19 mouse cellular contexts compared by ENCODE assay signal in the genomic region with DNA sequence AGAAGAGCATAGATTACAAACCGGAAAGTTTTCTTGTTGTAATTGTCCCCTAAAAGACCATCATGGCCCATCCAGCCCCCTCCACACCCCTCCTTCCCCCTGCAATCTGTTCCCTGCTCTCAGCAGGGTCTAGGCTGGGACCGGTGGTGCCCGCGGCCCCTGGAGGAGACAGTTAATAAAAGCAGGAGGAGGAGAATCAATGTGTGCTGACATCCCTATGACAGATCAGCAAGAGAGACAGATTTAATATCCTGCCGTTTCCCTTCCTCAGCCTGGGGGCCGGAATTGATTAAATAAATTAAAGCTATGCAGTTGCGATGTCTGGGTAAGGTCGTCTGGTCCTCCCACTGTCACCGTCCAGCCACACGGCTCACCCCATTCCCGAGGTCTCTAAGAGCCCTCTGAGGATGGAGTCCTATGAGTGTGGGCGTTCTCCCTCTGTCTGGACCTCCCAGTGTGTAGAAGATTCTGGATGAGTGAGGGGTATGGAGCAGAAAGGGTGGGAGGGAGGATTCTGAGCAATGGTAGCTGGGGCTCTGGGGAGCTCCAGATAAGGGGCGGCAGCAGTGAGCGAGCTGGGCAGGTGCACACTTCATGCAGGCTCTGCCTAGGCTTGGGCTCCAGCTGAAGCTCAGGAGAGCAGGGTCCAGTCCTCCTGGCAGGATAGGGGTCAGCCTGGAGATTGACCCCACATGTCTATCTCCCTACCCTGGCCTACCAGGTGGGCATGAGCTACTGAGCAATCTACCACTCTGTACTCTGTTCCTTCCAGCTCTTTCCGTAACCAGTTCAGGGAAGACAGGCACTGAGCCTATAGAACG. TPM values are rescaled to one million over a fixed set of nuclear protein-coding genes. Genes with fewer than 3 reads are reported as not detected.
DNase-seq lines count a peak whose midpoint lies in the region; ATAC-seq and TF ChIP-seq lines count a peak whose summit lies in the region.
"Had no signal": no experiment of that assay in that cellular context is flagged by ENCODE, and none has a peak within 500 bp of the region (broad histone marks: within the 10 kb centered on the region; RNA-seq: fewer than 3 reads in every experiment).

No protein-coding gene starts in this region.

- WGBS in stomach, embryonic 14.5 days = 61% methylated on average over 16 of the region's 16 CpGs
- WGBS in stomach, postnatal 0 days = 72% methylated on average over 16 of the region's 16 CpGs
- 35% methylated on average over 16 of the region's 16 CpGs for WGBS in hindbrain, embryonic 15.5 days
- 39% methylated on average over 16 of the region's 16 CpGs for WGBS in midbrain, embryonic 16.5 days
- WGBS in kidney, embryonic 16.5 days = 56% methylated on average over 16 of the region's 16 CpGs

- no peak for TF ChIP-seq CTCF in stomach, postnatal 0 days (IDR thresholded peaks at IDR 0.05; ENCODE audit: low read depth)

- no peaks in the 10 kb centered on the region for H3K36me3 ChIP-seq in stomach, embryonic 14.5 days (ENCODE audit: control insufficient read depth, insufficient read depth, low read length)
- no peaks in the 10 kb centered on the region for H3K36me3 ChIP-seq in stomach, postnatal 0 days (ENCODE audit: control insufficient read depth, insufficient read depth, low read length)
- H3K36me3 ChIP-seq in hindbrain, embryonic 15.5 days = no peaks in the 10 kb centered on the region
- H3K36me3 ChIP-seq in midbrain, embryonic 16.5 days (ENCODE audit: control insufficient read depth, insufficient read depth, low read length) = no peaks in the 10 kb centered on the region
- H3K36me3 ChIP-seq in kidney, embryonic 16.5 days (ENCODE audit: insufficient read depth, low read length) = no peaks in the 10 kb centered on the region
- H3K36me3 ChIP-seq: limb, embryonic 13.5 days; liver, embryonic 15.5 days had no signal

- H3K4me1 ChIP-seq in stomach, embryonic 14.5 days (ENCODE audit: control insufficient read depth, insufficient read depth, low read length) = no peaks in the 10 kb centered on the region
- H3K4me1 ChIP-seq in stomach, postnatal 0 days (replicated peaks; ENCODE audit: control insufficient read depth, insufficient read depth) = no peaks in the 10 kb centered on the region
- H3K4me1 ChIP-seq in hindbrain, embryonic 15.5 days (replicated peaks) = peaks cover 38% of the 10 kb centered on the region
- H3K4me1 ChIP-seq in midbrain, embryonic 16.5 days (ENCODE audit: control insufficient read depth, insufficient read depth, low read length) = peaks cover 14% of the 10 kb centered on the region
- H3K4me1 ChIP-seq in kidney, embryonic 16.5 days (ENCODE audit: insufficient read depth, low read length) = no peaks in the 10 kb centered on the region
- H3K4me1 ChIP-seq: liver, embryonic 15.5 days had no signal

- H3K4me2 ChIP-seq in stomach, embryonic 14.5 days (replicated peaks; ENCODE audit: low read depth, low read length) = no peak overlapping the region
- no peak overlapping the region for H3K4me2 ChIP-seq in stomach, postnatal 0 days (replicated peaks; ENCODE audit: low read depth)
- no peak overlapping the region for H3K4me2 ChIP-seq in hindbrain, embryonic 15.5 days
- no peak overlapping the region for H3K4me2 ChIP-seq in midbrain, embryonic 16.5 days (ENCODE audit: low read length)
- H3K4me2 ChIP-seq in kidney, embryonic 16.5 days (replicated peaks; ENCODE audit: low read depth, low read length) = no peak overlapping the region
- H3K4me2 ChIP-seq: heart, embryonic 11.5 days; limb, embryonic 13.5 days; liver, embryonic 15.5 days had no signal

- H3K27ac ChIP-seq in stomach, embryonic 14.5 days (ENCODE audit: low read length) = no peak overlapping the region
- H3K27ac ChIP-seq in stomach, postnatal 0 days (replicated peaks) = no peak overlapping the region
- peak overlapping the region; percentile 13 for H3K27ac ChIP-seq in hindbrain, embryonic 15.5 days (replicated peaks)
- no peak overlapping the region for H3K27ac ChIP-seq in midbrain, embryonic 16.5 days (ENCODE audit: low read length)
- H3K27ac ChIP-seq in kidney, embryonic 16.5 days (ENCODE audit: low read length) = no peak overlapping the region
- H3K27ac ChIP-seq: limb, embryonic 13.5 days; liver, embryonic 15.5 days had no signal

- no peak for TF ChIP-seq EP300 in stomach, postnatal 0 days (optimal IDR thresholded peaks at IDR 0.05)

- DNase-seq in stomach, postnatal 0 days (ENCODE audit: low spot score) = no peak
- DNase-seq in thymus, postnatal 4 days = no peak
- no peak for DNase-seq in ovary, postnatal 36 days (ENCODE audit: low spot score)
- DNase-seq: adrenal gland, postnatal 25 days; cerebellum, adult 2 months; forebrain, postnatal 0 days; heart, postnatal 14 days; kidney, postnatal 14 days; layer of hippocampus, adult 9-11 months had no signal

- H3K27me3 ChIP-seq in stomach, embryonic 14.5 days (ENCODE audit: control insufficient read depth, insufficient read depth, low read length) = no peaks in the 10 kb centered on the region
- H3K27me3 ChIP-seq in stomach, postnatal 0 days (ENCODE audit: control insufficient read depth, insufficient read depth, low read length) = no peaks in the 10 kb centered on the region
- H3K27me3 ChIP-seq in hindbrain, embryonic 15.5 days = no peaks in the 10 kb centered on the region
- no peaks in the 10 kb centered on the region for H3K27me3 ChIP-seq in midbrain, embryonic 16.5 days (ENCODE audit: control insufficient read depth, insufficient read depth, low read depth, low read length)
- H3K27me3 ChIP-seq in kidney, embryonic 16.5 days (ENCODE audit: insufficient read depth, low read length) = no peaks in the 10 kb centered on the region

- no peaks in the 10 kb centered on the region for H3K9me3 ChIP-seq in stomach, embryonic 14.5 days (ENCODE audit: control insufficient read depth, low read depth, low read length)
- no peaks in the 10 kb centered on the region for H3K9me3 ChIP-seq in stomach, postnatal 0 days (ENCODE audit: control insufficient read depth, low read length)
- H3K9me3 ChIP-seq in hindbrain, embryonic 15.5 days = no peaks in the 10 kb centered on the region
- H3K9me3 ChIP-seq in midbrain, embryonic 16.5 days (replicated peaks; ENCODE audit: control insufficient read depth, low read length, poor library complexity, severe bottlenecking) = no peaks in the 10 kb centered on the region
- no peaks in the 10 kb centered on the region for H3K9me3 ChIP-seq in kidney, embryonic 16.5 days (ENCODE audit: low read length)
- H3K9me3 ChIP-seq: limb, embryonic 13.5 days; liver, embryonic 15.5 days had no signal

- no peak overlapping the region for H3K9ac ChIP-seq in stomach, embryonic 14.5 days (replicated peaks; ENCODE audit: low read depth, low read length)
- H3K9ac ChIP-seq in stomach, postnatal 0 days (ENCODE audit: low read length) = no peak overlapping the region
- H3K9ac ChIP-seq in hindbrain, embryonic 15.5 days = no peak overlapping the region
- no peak overlapping the region for H3K9ac ChIP-seq in midbrain, embryonic 16.5 days (ENCODE audit: low read depth, low read length)
- H3K9ac ChIP-seq in kidney, embryonic 16.5 days (replicated peaks; ENCODE audit: low read length) = no peak overlapping the region
- H3K9ac ChIP-seq: forebrain, postnatal 0 days; limb, embryonic 13.5 days; liver, embryonic 15.5 days had no signal

- ATAC-seq in stomach, embryonic 14.5 days (ENCODE audit: insufficient number of reproducible peaks, insufficient read depth, low FRiP score, low read depth) = 0 out of 2 replicates have a peak, but pooled peaks have one; percentile 15
- ATAC-seq in stomach, postnatal 0 days (ENCODE audit: low FRiP score, low TSS enrichment) = no peak
- ATAC-seq in hindbrain, embryonic 15.5 days (ENCODE audit: low FRiP score, low read depth) = peak; percentile 53
- ATAC-seq in midbrain, embryonic 16.5 days = peak; percentile 47; the same call in 1 of the 2 replicates
- no peak for ATAC-seq in kidney, embryonic 16.5 days (ENCODE audit: low FRiP score, low TSS enrichment)
- ATAC-seq: forebrain, postnatal 0 days; intestine, embryonic 16.5 days; lung, postnatal 0 days had no signal

- no peak overlapping the region for H3K4me3 ChIP-seq in stomach, embryonic 14.5 days (ENCODE audit: low read depth, low read length)
- no peak overlapping the region for H3K4me3 ChIP-seq in stomach, postnatal 0 days (ENCODE audit: low read depth, low read length)
- no peak overlapping the region for H3K4me3 ChIP-seq in hindbrain, embryonic 15.5 days
- H3K4me3 ChIP-seq in midbrain, embryonic 16.5 days (ENCODE audit: low read depth, low read length) = no peak overlapping the region
- no peak overlapping the region for H3K4me3 ChIP-seq in kidney, embryonic 16.5 days (ENCODE audit: low read length)
- H3K4me3 ChIP-seq: limb, embryonic 13.5 days; liver, embryonic 15.5 days; megakaryocyte, embryonic 14.5 days had no signal

RNA-seq across cellular contexts. Expression of a gene that starts 24.7 kb away (rescaled TPM):
- polyA plus RNA-seq in stomach, embryonic 14.5 days (2014; fragmentation: Nextera tagmentation; extraction: Ambion mirVana) = 0.12 and 0.24 TPM in 2 replicates
- polyA plus RNA-seq in stomach, postnatal 0 days (2015; fragmentation: Nextera tagmentation; extraction: Ambion mirVana) = 0.04 and 0.06 TPM in 2 replicates
- 13.3 and 15.3 TPM in 2 replicates for polyA plus RNA-seq in hindbrain, embryonic 15.5 days (2015; fragmentation: Nextera tagmentation; extraction: Ambion mirVana)
- polyA plus RNA-seq in midbrain, embryonic 16.5 days (2015; fragmentation: Nextera tagmentation; extraction: Ambion mirVana) = 12.4 and 12.7 TPM in 2 replicates
- polyA plus RNA-seq in kidney, embryonic 16.5 days (2015; fragmentation: Nextera tagmentation; extraction: Ambion mirVana) = 0.16 and 0.18 TPM in 2 replicates
- polyA plus RNA-seq: heart, embryonic 11.5 days; liver, embryonic 15.5 days had no signal

Comparison
In these comparisons a context has a peak if more than half of its experiments do, and no peak if none do; other contexts are left out.
1. ATAC-seq: peak in stomach, embryonic 14.5 days (single experiment), hindbrain, embryonic 15.5 days (single experiment) and midbrain, embryonic 16.5 days (single experiment); none in stomach, postnatal 0 days (single experiment) and kidney, embryonic 16.5 days (single experiment).
2. RNA of a gene that starts 24.7 kb away (polyA plus RNA-seq): 13.3 to 15.3 TPM in hindbrain, embryonic 15.5 days and 12.4 to 12.7 TPM in midbrain, embryonic 16.5 days; 0.16 to 0.18 TPM in kidney, embryonic 16.5 days, 0.12 to 0.24 TPM in stomach, embryonic 14.5 days and 0.04 to 0.06 TPM in stomach, postnatal 0 days; every median in the first group is over 10 times any median in the second.